Mouse (Mus musculus) heart, embryonic 12.5 days (tissue): Measurements from ENCODE around the gene Prph2. TPM values are rescaled to one million over a fixed set of nuclear protein-coding genes. Genes with fewer than 3 reads are reported as not detected.
A peak's percentile ranks its signal among the peaks of the same experiment; 100 is the strongest.

Source experiments
- ATAC-seq: fragments of 200-750 bp; cut with Nextera tagmentation; 2 replicates; pipeline ENCODE4 v1.8.0; 2017; ENCODE audit warnings: moderate TSS enrichment, moderate library complexity; ENCODE audit not compliant: insufficient number of reproducible peaks, low FRiP score
- H3K27ac ChIP-seq: fragments of 300-500 bp; sonication (generic); 2 replicates; pipeline ENCODE4 v1.5.1; 2016; ENCODE audit warnings: mild to moderate bottlenecking, moderate library complexity; ENCODE audit not compliant: poor library complexity, severe bottlenecking
- H3K27me3 ChIP-seq: fragments of 300-500 bp; sonication (generic); replicated peaks from 2 replicates; pipeline ENCODE4 v1.6.1; 2016; ENCODE audit warnings: mild to moderate bottlenecking, moderate library complexity
- H3K36me3 ChIP-seq: fragments of 300-500 bp; sonication (generic); 2 replicates; pipeline ENCODE4 v1.6.1; 2016; ENCODE audit warnings: mild to moderate bottlenecking, moderate library complexity
- H3K4me1 ChIP-seq: fragments of 300-500 bp; sonication (generic); replicated peaks from 2 replicates; pipeline ENCODE4 v1.6.1; 2016; ENCODE audit warnings: mild to moderate bottlenecking
- H3K4me2 ChIP-seq: fragments of 300-500 bp; sonication (generic); 2 replicates; pipeline ENCODE4 v1.6.1; 2016; ENCODE audit warnings: mild to moderate bottlenecking, moderate library complexity
- H3K4me3 ChIP-seq: fragments of 300-500 bp; sonication (generic); 2 replicates; pipeline ENCODE4 v1.5.1; 2016; ENCODE audit warnings: mild to moderate bottlenecking
- H3K9ac ChIP-seq: fragments of 300-500 bp; sonication (generic); 2 replicates; pipeline ENCODE4 v1.6.1; 2016; ENCODE audit warnings: mild to moderate bottlenecking, moderate library complexity
- H3K9me3 ChIP-seq: fragments of 300-500 bp; sonication (generic); replicated peaks from 2 replicates; pipeline ENCODE4 v1.6.1; 2016; ENCODE audit warnings: mild to moderate bottlenecking, moderate library complexity
- WGBS: fragments of 180-500 bp; shearing (Covaris S2); methylation state at CpG from one replicate; pipeline ENCODE4 v1.1.7; 2016; 5-methylcytosine and 5-hydroxymethylcytosine counted together
- polyA plus RNA-seq: library from polyadenylated mRNA; unstranded; fragments of >200 nt; fragmentation: Nextera tagmentation; extraction: Ambion mirVana; gene quantifications from 2 replicates; pipeline ENCODE4 v1.2.1, GENCODE M21; 2016

The Prph2 gene
- polyA plus RNA-seq, result not detected in 2 replicates

DNA sequence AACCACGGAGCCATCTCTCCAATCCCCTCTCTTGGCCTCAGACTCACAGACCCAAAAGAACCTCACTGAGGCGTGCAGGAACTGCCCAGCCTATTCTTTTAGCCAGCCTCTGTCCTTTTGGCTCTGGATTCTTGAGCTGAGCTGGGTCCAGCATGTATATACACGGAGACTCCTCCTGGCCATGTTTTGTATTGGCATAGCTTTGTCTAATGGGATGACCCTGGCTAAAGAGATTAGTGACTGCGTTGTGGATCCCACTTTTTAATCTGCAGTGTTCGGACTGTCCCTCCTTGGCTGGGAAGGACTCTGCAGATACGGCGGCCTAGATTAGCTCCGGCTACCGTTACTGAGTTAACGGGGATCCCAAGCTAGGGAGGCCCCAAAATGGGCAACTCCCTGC is at the start of gene Prph2:
Prph2 (plus strand) TSS at position 274 of the 400 bp plus-strand sequence.
- H3K36me3 ChIP-seq, result no peaks in the 10 kb centered on the region
- H3K4me1 ChIP-seq, result peaks cover 15% of the 10 kb centered on the region
- no peak within 1 kb of the TSS for H3K9ac ChIP-seq
- no peak within 1 kb of the TSS for H3K4me2 ChIP-seq
- ATAC-seq, result no peak
- WGBS, result 84% methylated on average over 10 of the region's 10 CpGs
- H3K27ac ChIP-seq, result no peak within 1 kb of the TSS
- H3K4me3 ChIP-seq, result no peak within 1 kb of the TSS
- H3K9me3 ChIP-seq, result no peaks in the 10 kb centered on the region
- no peaks in the 10 kb centered on the region for H3K27me3 ChIP-seq

DNA sequence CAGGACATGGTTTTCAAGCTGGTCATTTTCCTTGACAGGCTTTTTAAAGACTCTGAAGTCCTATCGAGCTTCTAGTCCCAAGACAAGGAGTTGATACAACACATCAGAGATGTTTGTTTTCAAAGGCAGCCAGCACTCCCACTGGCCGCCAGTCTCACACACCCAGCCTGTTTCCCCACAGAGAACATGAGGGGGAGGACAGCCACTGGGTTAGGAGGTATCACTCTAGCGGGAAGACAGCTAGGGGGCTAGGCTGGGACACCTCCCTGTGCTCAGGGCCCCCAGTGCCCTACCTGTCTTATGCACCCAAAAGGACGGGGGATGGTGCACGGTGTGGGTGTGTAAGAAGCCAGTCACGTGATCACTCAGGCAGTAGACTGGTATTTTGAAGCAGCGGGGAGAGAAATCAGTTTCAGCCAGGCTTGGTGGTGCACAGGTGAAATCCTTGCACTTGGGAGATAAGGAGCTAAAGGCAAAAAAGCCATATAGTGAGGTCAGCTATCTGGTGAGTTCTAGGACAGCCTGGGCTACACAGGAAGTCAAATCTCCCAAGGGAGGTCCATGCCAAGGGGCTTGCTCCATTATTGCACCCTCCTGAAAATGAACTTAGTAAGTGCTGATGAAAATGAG is 45.6 kb upstream of the Prph2 start:
- ATAC-seq, result peak; percentile 22; the same call in 1 of the 2 replicates
- Histone ChIP-seq H3K27ac (no peak overlapping the region), H3K9me3 (no peaks in the 10 kb centered on the region), H3K4me3 (no peak overlapping the region), H3K36me3 (no peaks in the 10 kb centered on the region), H3K9ac (no peak overlapping the region), H3K4me2 (no peak overlapping the region), H3K27me3 (no peaks in the 10 kb centered on the region), H3K4me1 (peaks cover 16% of the 10 kb centered on the region)
- 51% methylated on average over 7 of the region's 7 CpGs for WGBS

DNA sequence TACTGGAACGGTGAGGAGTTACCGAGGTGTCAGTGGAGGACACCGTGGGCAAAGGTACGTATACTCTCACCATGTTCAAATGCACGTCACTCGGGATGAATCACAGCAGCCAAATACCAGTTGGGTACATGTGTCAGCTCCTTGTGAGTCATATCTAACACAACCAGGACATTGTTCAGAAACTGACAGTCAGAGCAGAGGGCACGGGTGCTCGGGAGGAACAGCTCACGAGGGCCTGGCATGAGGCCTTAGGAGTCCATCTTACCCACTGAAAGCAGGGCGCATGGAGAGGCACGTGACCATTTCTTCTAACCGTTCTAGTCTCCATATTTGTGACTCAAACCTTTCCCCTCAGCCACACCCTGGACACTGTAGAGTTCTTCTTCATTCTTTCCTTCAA is 43.4 kb upstream of the Prph2 start:
- Histone ChIP-seq H3K9me3 (no peaks in the 10 kb centered on the region), H3K4me3 (no peak overlapping the region), H3K4me2 (no peak overlapping the region), H3K27me3 (no peaks in the 10 kb centered on the region), H3K27ac (no peak overlapping the region), H3K9ac (no peak overlapping the region), H3K36me3 (no peaks in the 10 kb centered on the region), H3K4me1 (peaks cover 16% of the 10 kb centered on the region)
- ATAC-seq, result no peak
- WGBS, result 78% methylated on average over 12 of the region's 12 CpGs

DNA sequence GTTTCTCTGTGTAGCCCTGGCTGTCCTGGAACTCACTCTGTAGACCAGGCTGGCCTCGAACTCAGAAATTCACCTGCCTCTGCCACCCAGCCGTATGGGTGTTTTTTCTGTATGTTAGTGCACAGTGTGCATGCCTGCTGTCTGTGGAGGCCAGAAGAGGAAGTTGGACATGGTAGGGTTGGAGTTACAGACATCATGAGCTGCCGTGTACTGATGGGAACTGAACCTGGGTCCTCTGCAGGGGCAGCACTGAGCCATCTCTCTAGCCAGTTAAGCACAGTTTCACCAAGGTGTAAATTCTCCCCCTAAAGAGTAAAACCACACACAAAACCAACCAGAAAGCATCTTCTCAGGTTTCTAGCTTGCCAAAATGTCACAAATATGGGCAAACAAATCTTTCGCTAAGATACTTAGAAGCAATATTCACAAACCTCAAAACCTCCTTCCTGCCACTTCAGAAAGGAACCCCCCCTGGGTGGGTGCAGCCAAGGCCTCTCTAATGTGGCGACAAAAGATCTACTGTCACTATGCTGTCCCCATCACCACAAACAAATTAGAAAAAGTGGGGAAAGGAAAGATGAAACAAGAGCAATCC is 40.0 kb upstream of the Prph2 start:
- Histone ChIP-seq H3K36me3 (no peaks in the 10 kb centered on the region), H3K27me3 (no peaks in the 10 kb centered on the region), H3K9me3 (no peaks in the 10 kb centered on the region; the same call in 1 of the 2 replicates), H3K4me1 (peaks cover 28% of the 10 kb centered on the region), H3K4me2 (no peak overlapping the region), H3K27ac (no peak overlapping the region), H3K9ac (no peak overlapping the region), H3K4me3 (no peak overlapping the region)
- 93% methylated on average over 5 of the region's 5 CpGs for WGBS
- no peak for ATAC-seq

DNA sequence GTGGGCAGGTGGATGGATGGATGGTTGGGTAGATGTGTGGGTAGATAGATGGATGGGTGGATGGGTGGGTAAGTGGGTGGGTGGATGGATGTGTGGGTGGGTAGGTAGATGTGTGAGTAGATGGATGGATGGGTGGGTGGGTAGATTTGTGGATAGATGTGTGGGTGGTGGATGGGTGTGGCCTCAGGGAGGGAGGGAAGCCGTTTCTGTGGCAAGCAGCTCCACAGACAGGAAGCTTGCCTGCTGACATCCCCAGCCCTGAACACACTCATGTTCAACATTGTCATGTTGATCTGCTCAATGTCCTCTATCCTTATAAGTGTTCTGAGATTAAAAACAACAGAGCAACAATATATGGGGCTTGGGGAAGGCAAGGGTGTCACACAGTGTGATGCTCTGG is 39.3 kb upstream of the Prph2 start:
- WGBS, result 29% methylated on average over 1 of the region's 1 CpGs
- Histone ChIP-seq H3K4me3 (no peak overlapping the region), H3K36me3 (no peaks in the 10 kb centered on the region), H3K4me1 (peaks cover 26% of the 10 kb centered on the region), H3K9ac (no peak overlapping the region), H3K27ac (no peak overlapping the region), H3K4me2 (no peak overlapping the region), H3K9me3 (no peaks in the 10 kb centered on the region; the same call in 1 of the 2 replicates), H3K27me3 (no peaks in the 10 kb centered on the region)
- ATAC-seq, result no peak

DNA sequence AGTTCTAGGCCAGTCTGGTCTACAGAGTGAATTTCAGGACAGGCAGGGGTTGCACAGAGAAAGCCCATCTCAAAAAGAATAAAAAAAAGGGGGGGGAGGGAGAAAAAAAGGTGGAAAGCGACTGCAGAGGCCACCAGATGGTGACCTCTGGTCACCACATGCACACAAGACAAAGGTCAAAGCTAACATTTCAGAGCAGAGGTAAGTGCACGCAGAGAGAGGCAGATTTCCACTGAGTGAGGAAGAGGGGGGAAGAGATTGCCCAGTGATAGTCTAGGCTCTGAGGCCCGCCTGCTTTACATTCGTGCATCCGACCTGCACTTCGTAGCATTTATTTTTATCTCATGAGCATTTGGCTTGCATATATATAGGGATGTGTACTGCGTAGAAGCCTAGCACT is 37.5 kb upstream of the Prph2 start:
- WGBS, result 72% methylated on average over 7 of the region's 7 CpGs
- no peak for ATAC-seq
- Histone ChIP-seq H3K4me2 (no peak overlapping the region), H3K4me1 (peaks cover 29% of the 10 kb centered on the region), H3K27ac (no peak overlapping the region), H3K9ac (no peak overlapping the region), H3K27me3 (no peaks in the 10 kb centered on the region), H3K9me3 (no peaks in the 10 kb centered on the region; the same call in 1 of the 2 replicates), H3K36me3 (no peaks in the 10 kb centered on the region), H3K4me3 (no peak overlapping the region)

DNA sequence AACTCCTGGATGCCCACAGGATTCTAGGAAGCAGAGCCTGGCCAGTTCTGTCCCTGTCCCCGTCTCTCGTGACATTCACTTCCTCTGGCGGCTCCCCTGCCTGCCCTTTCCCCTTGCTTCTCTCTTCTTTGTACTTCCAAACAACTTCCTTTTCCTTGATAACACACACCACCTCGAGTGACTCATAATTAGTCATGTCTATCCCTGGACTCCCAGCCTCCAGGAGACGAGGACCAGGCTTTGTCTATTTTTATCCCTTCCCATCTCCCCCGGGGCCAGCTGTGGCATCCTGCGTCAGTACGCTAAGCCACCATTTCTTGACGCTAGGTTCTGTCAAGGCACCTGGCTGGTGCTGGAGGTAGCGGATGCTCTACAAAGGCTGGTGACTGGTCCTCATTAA is 36.1 kb upstream of the Prph2 start:
- Histone ChIP-seq H3K27ac (peak overlapping the region; percentile 64), H3K4me2 (peak overlapping the region; percentile 47), H3K27me3 (no peaks in the 10 kb centered on the region), H3K9me3 (no peaks in the 10 kb centered on the region; the same call in 1 of the 2 replicates), H3K36me3 (no peaks in the 10 kb centered on the region), H3K4me1 (peaks cover 29% of the 10 kb centered on the region), H3K4me3 (no peak overlapping the region), H3K9ac (no peak overlapping the region)
- ATAC-seq, result peak; percentile 74
- 5% methylated on average over 10 of the region's 10 CpGs for WGBS

DNA sequence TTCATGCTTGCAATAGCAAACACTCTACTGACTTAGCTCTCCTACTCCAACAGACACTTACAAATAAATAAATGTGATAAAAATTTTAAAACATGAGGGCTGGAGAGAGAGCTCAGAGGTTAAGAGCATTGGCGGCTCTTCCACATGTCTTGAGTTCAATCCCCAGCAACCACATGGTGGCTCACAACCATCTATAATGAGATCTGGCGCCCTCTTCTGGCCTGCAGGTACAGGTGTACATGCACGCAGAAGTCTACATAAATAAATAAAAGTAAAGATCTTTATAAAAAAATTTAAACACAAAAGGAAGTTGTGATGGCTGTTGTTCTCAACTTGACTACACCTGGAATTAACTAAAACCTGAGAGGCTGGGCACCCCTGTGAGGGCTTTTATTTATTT is 34.6 kb upstream of the Prph2 start:
- H3K9ac ChIP-seq, result no peak overlapping the region
- H3K36me3 ChIP-seq, result no peaks in the 10 kb centered on the region
- no peaks in the 10 kb centered on the region for H3K27me3 ChIP-seq
- no peak overlapping the region for H3K4me2 ChIP-seq
- ATAC-seq, result no peak
- WGBS, result 74% methylated on average over 3 of the region's 3 CpGs
- H3K27ac ChIP-seq, result no peak overlapping the region
- no peaks in the 10 kb centered on the region; the same call in 1 of the 2 replicates for H3K9me3 ChIP-seq
- no peak overlapping the region for H3K4me3 ChIP-seq
- H3K4me1 ChIP-seq, result peaks cover 39% of the 10 kb centered on the region

DNA sequence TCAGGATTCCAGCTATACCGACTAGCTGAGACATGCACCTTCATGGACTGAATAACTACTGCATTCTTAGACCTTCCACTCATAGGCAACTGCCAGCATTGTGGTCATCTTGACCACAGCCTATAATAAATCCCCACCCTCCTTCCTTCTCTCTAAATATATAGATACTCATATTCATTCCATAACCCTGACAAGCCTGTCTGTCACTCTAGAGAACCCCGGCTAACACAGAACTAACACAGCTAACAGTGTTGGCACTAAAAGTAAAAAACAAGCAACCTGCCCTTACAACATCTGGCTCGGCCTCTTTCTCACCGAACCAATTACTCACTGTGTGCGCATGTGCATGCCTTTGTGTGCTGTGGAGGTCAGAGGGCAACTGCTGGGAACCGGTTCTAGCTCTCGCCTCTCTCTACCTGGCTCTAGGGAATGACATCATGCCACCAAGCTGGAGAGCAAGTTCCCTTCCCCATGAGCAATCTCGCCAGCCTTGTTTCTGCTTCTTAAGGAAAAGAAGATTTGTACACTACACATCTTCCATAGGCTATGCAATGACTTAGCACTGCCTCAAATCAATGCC is 33.8 kb upstream of the Prph2 start:
- H3K4me1 ChIP-seq, result peaks cover 39% of the 10 kb centered on the region
- WGBS, result 66% methylated on average over 8 of the region's 8 CpGs
- no peaks in the 10 kb centered on the region; the same call in 1 of the 2 replicates for H3K9me3 ChIP-seq
- no peak overlapping the region for H3K4me2 ChIP-seq
- no peak for ATAC-seq
- H3K36me3 ChIP-seq, result no peaks in the 10 kb centered on the region
- no peak overlapping the region for H3K27ac ChIP-seq
- no peaks in the 10 kb centered on the region for H3K27me3 ChIP-seq
- H3K4me3 ChIP-seq, result no peak overlapping the region
- H3K9ac ChIP-seq, result no peak overlapping the region

DNA sequence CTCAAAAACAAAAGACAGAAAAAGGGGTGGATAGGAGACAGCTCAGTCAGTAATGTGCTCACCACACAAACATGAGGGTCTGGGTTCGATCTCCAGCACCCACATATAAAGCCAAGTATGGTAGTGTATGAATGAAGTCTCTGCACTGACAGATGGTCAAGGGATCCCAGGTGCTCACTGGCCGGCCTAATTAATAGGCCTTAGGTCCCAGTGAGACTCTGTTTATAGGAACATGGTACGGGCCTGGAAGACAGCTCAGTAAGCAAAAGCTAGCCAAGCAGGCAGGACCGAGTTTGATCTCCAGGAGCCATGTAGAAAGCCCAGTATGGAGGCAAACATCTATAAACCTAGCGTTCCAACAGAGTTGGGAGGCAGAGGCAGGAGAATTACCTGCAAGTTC is 33.2 kb upstream of the Prph2 start:
- Histone ChIP-seq H3K27ac (no peak overlapping the region), H3K4me1 (peaks cover 39% of the 10 kb centered on the region), H3K4me2 (no peak overlapping the region), H3K9me3 (no peaks in the 10 kb centered on the region; the same call in 1 of the 2 replicates), H3K9ac (no peak overlapping the region), H3K4me3 (no peak overlapping the region), H3K36me3 (no peaks in the 10 kb centered on the region), H3K27me3 (no peaks in the 10 kb centered on the region; the same call in 1 of the 2 replicates)
- ATAC-seq, result no peak
- WGBS, result 83% methylated on average over 5 of the region's 5 CpGs

DNA sequence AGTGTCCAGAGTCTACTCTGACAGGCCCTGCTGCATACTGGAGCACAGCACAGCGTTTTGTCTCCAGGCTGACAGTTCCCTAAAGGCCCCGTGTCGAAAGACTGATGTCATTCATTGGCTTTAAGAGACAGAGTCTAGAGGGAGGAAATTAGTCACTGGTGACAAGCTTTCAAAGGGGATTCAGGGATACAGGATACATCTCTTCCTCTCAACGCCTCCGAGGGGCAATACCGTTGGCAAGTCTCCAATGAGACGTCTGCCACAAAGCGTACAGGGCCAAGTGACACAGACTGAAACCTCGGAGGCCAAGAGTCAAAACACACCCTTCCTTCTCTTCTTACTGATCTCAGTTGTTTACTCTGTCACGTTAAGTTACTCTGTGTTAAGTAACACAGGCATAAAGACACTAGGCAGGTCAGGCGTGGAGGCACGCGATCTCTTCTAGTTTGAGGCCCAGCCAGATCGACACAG is 30.4 kb upstream of the Prph2 start:
- H3K9ac ChIP-seq, result no peak overlapping the region
- ATAC-seq, result peak; percentile 68
- no peaks in the 10 kb centered on the region; the same call in 1 of the 2 replicates for H3K9me3 ChIP-seq
- no peaks in the 10 kb centered on the region for H3K36me3 ChIP-seq
- no peak overlapping the region for H3K4me3 ChIP-seq
- peak overlapping the region; percentile 1; the same call in 1 of the 2 replicates for H3K4me2 ChIP-seq
- H3K27ac ChIP-seq, result no peak overlapping the region
- 26% methylated on average over 14 of the region's 14 CpGs for WGBS
- peaks cover 20% of the 10 kb centered on the region for H3K4me1 ChIP-seq
- peaks cover 17% of the 10 kb centered on the region; the same call in 1 of the 2 replicates for H3K27me3 ChIP-seq
